Mouse (Mus musculus) testis, adult 2 months (tissue): Measurements from ENCODE around the gene Ttll3. TPM values are rescaled to one million over a fixed set of nuclear protein-coding genes. Genes with fewer than 3 reads are reported as not detected.

ENCODE experiments used
- H3K27ac ChIP-seq: fragments of 200-500 bp; 2 replicates; pipeline ENCODE4 v1.5.1; 2012; ENCODE audit warnings: low read depth, low read length; ENCODE audit not compliant: control insufficient read depth, insufficient read depth
- H3K27me3 ChIP-seq: fragments of 200-500 bp; 2 replicates; pipeline ENCODE4 v1.6.1; 2012; ENCODE audit warnings: mild to moderate bottlenecking, low read length, moderate library complexity; ENCODE audit not compliant: control insufficient read depth, insufficient read depth
- H3K36me3 ChIP-seq: fragments of 200-500 bp; 2 replicates; pipeline ENCODE4 v1.6.1; 2012; ENCODE audit warnings: mild to moderate bottlenecking, low read length; ENCODE audit not compliant: control insufficient read depth, insufficient read depth
- H3K4me1 ChIP-seq: fragments of 200-500 bp; 2 replicates; pipeline ENCODE4 v1.6.1; 2012; ENCODE audit warnings: low read length; ENCODE audit not compliant: control insufficient read depth, insufficient read depth
- H3K4me3 ChIP-seq: fragments of 200-500 bp; 2 replicates; pipeline ENCODE4 v1.5.1; 2012; ENCODE audit warnings: low read depth, mild to moderate bottlenecking, low read length, moderate library complexity, mixed read lengths; ENCODE audit not compliant: control insufficient read depth
- CTCF ChIP-seq: fragments of 200-500 bp; IDR thresholded peaks from 2 replicates; pipeline ENCODE4 v1.5.1; 2012; ENCODE audit warnings: low read depth, mild to moderate bottlenecking, inconsistent platforms, low read length, moderate library complexity; ENCODE audit not compliant: control insufficient read depth, insufficient read depth, insufficient replicate concordance
- POLR2A ChIP-seq: fragments of 200-500 bp; IDR thresholded peaks from 2 replicates; pipeline ENCODE4 v1.6.1; 2012; ENCODE audit warnings: low read depth, mild to moderate bottlenecking, inconsistent platforms, low read length, moderate library complexity; ENCODE audit not compliant: control insufficient read depth
- polyA plus RNA-seq: library from polyadenylated mRNA; depleted of rRNA; stranded (reverse); fragments of >200 nt; gene quantifications from 2 replicates; pipeline ENCODE4 v1.2.3, GENCODE M21; 2012

Gene Ttll3
- polyA plus RNA-seq, 1 experiment: 133 TPM

GRCm38 (mm10) chr6:113377496-113378385 lies 11.3 kb upstream of the Ttll3 start, which contains the start of the genes Tada3 and Arpc4:
Tada3 (minus strand) TSS chr6:113377883.
Arpc4 (plus strand) TSS chr6:113378115.
- peak; percentile 60 for TF ChIP-seq POLR2A
- no peak for TF ChIP-seq CTCF
- H3K4me3 ChIP-seq: peak within 1 kb of the TSS; percentile 89
- no peaks in the 10 kb centered on the region for H3K27me3 ChIP-seq
- H3K36me3 ChIP-seq: peaks cover 7% of the 10 kb centered on the region
- H3K27ac ChIP-seq: peak within 1 kb of the TSS; percentile 99
- H3K4me1 ChIP-seq: peaks cover 7% of the 10 kb centered on the region

- Histone ChIP-seq H3K36me3 (peaks cover 2% of the 10 kb centered on the region), H3K4me3 (no peak overlapping the region), H3K27me3 (no peaks in the 10 kb centered on the region), H3K27ac (no peak overlapping the region), H3K4me1 (peaks cover 7% of the 10 kb centered on the region)
- TF ChIP-seq POLR2A: no peak
- TF ChIP-seq CTCF: no peak
These were observed 9.8 kb upstream of the Ttll3 start for GRCm38 (mm10) chr6:113379246-113379645.

GRCm38 (mm10) chr6:113380480-113380879 lies 8.6 kb upstream of the Ttll3 start:
- peaks cover 2% of the 10 kb centered on the region for H3K36me3 ChIP-seq

GRCm38 (mm10) chr6:113384351-113384927 lies 4.6 kb upstream of the Ttll3 start:
- H3K4me1 ChIP-seq: no peaks in the 10 kb centered on the region
- no peak for TF ChIP-seq CTCF
- TF ChIP-seq POLR2A: no peak
- H3K4me3 ChIP-seq: no peak overlapping the region
- H3K27ac ChIP-seq: no peak overlapping the region
- no peaks in the 10 kb centered on the region for H3K27me3 ChIP-seq
- peaks cover 4% of the 10 kb centered on the region for H3K36me3 ChIP-seq

More at GRCm38 (mm10) chr6:113380480-113380879, 8.6 kb upstream of the Ttll3 start:
- H3K27ac ChIP-seq: no peak overlapping the region
- peaks cover 7% of the 10 kb centered on the region for H3K4me1 ChIP-seq
- TF ChIP-seq CTCF (no peak), POLR2A (no peak)
- H3K4me3 ChIP-seq: no peak overlapping the region
- H3K27me3 ChIP-seq: no peaks in the 10 kb centered on the region

- Histone ChIP-seq H3K27me3 (no peaks in the 10 kb centered on the region), H3K4me1 (no peaks in the 10 kb centered on the region), H3K36me3 (peaks cover 4% of the 10 kb centered on the region), H3K4me3 (no peak overlapping the region), H3K27ac (no peak overlapping the region)
- TF ChIP-seq CTCF (no peak), POLR2A (no peak)
These were observed 3.8 kb upstream of the Ttll3 start for GRCm38 (mm10) chr6:113385160-113385714.

GRCm38 (mm10) chr6:113386025-113386424 lies 3.0 kb upstream of the Ttll3 start:
- no peaks in the 10 kb centered on the region for H3K27me3 ChIP-seq
- no peaks in the 10 kb centered on the region for H3K4me1 ChIP-seq
- TF ChIP-seq CTCF: no peak
- TF ChIP-seq POLR2A: no peak
- H3K36me3 ChIP-seq: peaks cover 4% of the 10 kb centered on the region
- no peak overlapping the region for H3K27ac ChIP-seq
- no peak overlapping the region for H3K4me3 ChIP-seq

GRCm38 (mm10) chr6:113390715-113391114 lies 1.7 kb downstream of the Ttll3 start:
- no peaks in the 10 kb centered on the region for H3K27me3 ChIP-seq
- TF ChIP-seq CTCF: no peak
- TF ChIP-seq POLR2A: no peak
- H3K4me1 ChIP-seq: peaks cover 9% of the 10 kb centered on the region
- no peak overlapping the region for H3K27ac ChIP-seq
- H3K36me3 ChIP-seq: peaks cover 2% of the 10 kb centered on the region
- peak overlapping the region; percentile 89 for H3K4me3 ChIP-seq
